Mouse (Mus musculus) embryo, embryonic 10 days (tissue): ENCODE measurements at regions not wholly inside any gene's neighbourhood (a gene's known extent, or its start where the extent isn't known, plus 50 kb on each side); places are given as distances from the start of the nearest gene placed in this dataset.
A peak's percentile ranks its signal among the peaks of the same experiment; 100 is the strongest.
"Not testable (repeated sequence)": the region's sequence is repeated elsewhere in the genome, so short reads cannot be mapped to it uniquely, and the experiment has no call there.

Source experiments
- DNase-seq: peaks from one replicate; pipeline ENCODE4 v3.0.0-alpha.2; 2015; ENCODE audit warnings: low spot score

GRCm38 (mm10) chr3:50643068-50643467 is 199.7 kb upstream of the Slc7a11 start:
- DNase-seq = no peak

GRCm38 (mm10) chr3:50639907-50640323 is 196.5 kb upstream of the Slc7a11 start:
- no peak for DNase-seq

GRCm38 (mm10) chr3:50634457-50635075 is 191.2 kb upstream of the Slc7a11 start:
- no peak for DNase-seq

GRCm38 (mm10) chr3:50631286-50631685 is 187.9 kb upstream of the Slc7a11 start:
- DNase-seq = no peak

GRCm38 (mm10) chr3:50628092-50628696 is 184.8 kb upstream of the Slc7a11 start:
- DNase-seq = no peak

GRCm38 (mm10) chr3:50621176-50621575 is 177.8 kb upstream of the Slc7a11 start:
- DNase-seq = not testable (repeated sequence)

GRCm38 (mm10) chr3:50619061-50619460 is 175.6 kb upstream of the Slc7a11 start:
- DNase-seq = no peak

GRCm38 (mm10) chr3:50615384-50616285 is 172.2 kb upstream of the Slc7a11 start:
- DNase-seq = no peak

GRCm38 (mm10) chr3:50613011-50613410 is 169.6 kb upstream of the Slc7a11 start:
- DNase-seq = no peak

- DNase-seq = peak; percentile 35
These were observed 166.1 kb upstream of the Slc7a11 start for GRCm38 (mm10) chr3:50609341-50610012.

GRCm38 (mm10) chr3:50607736-50608135 is 164.3 kb upstream of the Slc7a11 start:
- no peak for DNase-seq

- peak; percentile 11 for DNase-seq
These were observed 163.6 kb upstream of the Slc7a11 start for GRCm38 (mm10) chr3:50606986-50607385.

- DNase-seq = no peak
These were observed 162.3 kb upstream of the Slc7a11 start for GRCm38 (mm10) chr3:50605750-50606149.

- no peak for DNase-seq
These were observed 159.8 kb upstream of the Slc7a11 start for GRCm38 (mm10) chr3:50603182-50603581.

- DNase-seq = no peak
These were observed 152.3 kb upstream of the Slc7a11 start for GRCm38 (mm10) chr3:50595732-50596131.

GRCm38 (mm10) chr3:50584323-50584722 is 140.9 kb upstream of the Slc7a11 start:
- DNase-seq = no peak

- DNase-seq = no peak
These were observed 140.1 kb upstream of the Slc7a11 start for GRCm38 (mm10) chr3:50583475-50583874.

- no peak for DNase-seq
These were observed 131.0 kb upstream of the Slc7a11 start for GRCm38 (mm10) chr3:50574388-50574787.

GRCm38 (mm10) chr3:50570027-50570426 is 126.6 kb upstream of the Slc7a11 start:
- no peak for DNase-seq

- no peak for DNase-seq
These were observed 126.2 kb upstream of the Slc7a11 start for GRCm38 (mm10) chr3:50569565-50569964.

GRCm38 (mm10) chr3:50554150-50554549 is 110.7 kb upstream of the Slc7a11 start:
- no peak for DNase-seq

GRCm38 (mm10) chr3:50548568-50548967 is 105.2 kb upstream of the Slc7a11 start:
- DNase-seq = no peak
